Mouse (Mus musculus): ENCODE measurements around the gene Zfp688. TPM values are rescaled to one million over a fixed set of nuclear protein-coding genes. Genes with fewer than 3 reads are reported as not detected.
A peak's percentile ranks its signal among the peaks of the same experiment; 100 is the strongest.
"Not testable (repeated sequence)": the region's sequence is repeated elsewhere in the genome, so short reads cannot be mapped to it uniquely, and the experiment has no call there.

The Zfp688 gene
- 22.0 and 23.6 TPM in 2 replicates for polyA plus RNA-seq (2015; fragmentation: Nextera tagmentation; extraction: Ambion mirVana)

DNA sequence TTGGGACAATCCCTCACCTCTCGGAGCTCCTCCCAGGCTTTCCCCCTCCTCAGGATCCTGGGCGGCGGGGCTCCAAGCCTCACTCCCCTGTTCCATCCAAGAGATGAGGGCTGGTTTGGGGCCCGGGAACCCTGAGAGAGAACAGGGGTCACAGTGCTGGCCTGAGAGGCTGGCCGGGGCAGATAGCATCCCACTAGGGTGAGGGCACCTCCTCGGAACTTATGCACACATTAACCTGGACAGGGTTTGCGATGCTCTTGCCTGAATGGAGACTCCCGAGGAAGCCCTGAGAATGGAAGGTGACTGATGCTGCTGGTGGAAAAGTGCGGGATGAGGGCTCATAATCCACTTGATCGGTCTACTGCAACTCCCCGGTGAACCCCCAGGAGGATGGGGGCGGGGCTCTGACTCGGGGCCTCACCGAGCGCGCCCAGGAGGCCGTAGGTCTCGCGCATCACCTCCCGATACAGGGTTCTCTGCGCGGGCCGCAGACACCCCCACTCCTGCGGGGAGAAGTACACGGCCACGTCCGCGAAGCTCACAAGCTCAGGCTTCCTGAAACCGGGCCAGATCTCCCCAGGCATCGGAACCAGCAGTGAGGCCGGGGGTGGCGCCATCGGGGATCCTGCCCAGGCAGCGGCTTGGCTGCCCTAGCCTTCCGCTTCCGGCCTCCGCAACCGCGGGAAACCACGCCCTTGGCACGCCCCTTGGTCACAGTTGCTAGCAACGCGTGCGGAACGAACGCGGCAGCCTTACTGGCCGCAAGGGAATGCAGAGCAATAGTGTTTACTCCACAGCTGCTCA is at the start of gene Zfp688:
TSS of gene Zfp688 (minus strand) at position 681 of the 804 bp plus-strand sequence.
- WGBS = under 1% methylated on average over 48 of the region's 48 CpGs
- no peaks in the 10 kb centered on the region for H3K9me3 ChIP-seq
- H3K4me2 ChIP-seq = peak within 1 kb of the TSS; percentile 93
- peak; percentile 93 for ATAC-seq (ENCODE audit: insufficient read depth, low FRiP score, low read depth)
- H3K9ac ChIP-seq = peak within 1 kb of the TSS; percentile 82
- H3K27me3 ChIP-seq (replicated peaks) = no peaks in the 10 kb centered on the region
- peak within 1 kb of the TSS; percentile 72 for H3K27ac ChIP-seq
- peaks cover 6% of the 10 kb centered on the region for H3K4me1 ChIP-seq
- no peaks in the 10 kb centered on the region; the same call in 1 of the 2 replicates for H3K36me3 ChIP-seq
- peak within 1 kb of the TSS; percentile 93 for H3K4me3 ChIP-seq (replicated peaks)

DNA sequence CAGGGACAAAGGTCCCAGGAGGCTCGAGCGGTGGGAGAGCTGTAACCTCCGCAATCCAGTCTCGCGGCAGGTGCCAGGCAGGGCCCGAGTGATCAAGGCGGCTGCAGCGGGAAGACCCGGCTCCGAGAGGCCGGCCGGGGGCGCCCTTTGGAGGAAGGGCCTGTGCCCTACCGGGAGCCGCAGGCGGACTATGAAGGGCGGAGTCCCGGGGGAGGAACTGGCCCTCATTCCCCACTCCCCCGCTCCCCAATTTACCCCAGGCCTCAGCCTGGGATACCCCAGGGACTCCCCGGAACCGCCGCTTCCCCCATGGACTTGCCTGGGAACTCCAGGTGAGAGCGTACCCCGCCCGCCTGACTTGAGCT is 49.8 kb upstream of the Zfp688 start:
- H3K4me1 ChIP-seq = peaks cover 15% of the 10 kb centered on the region; the same call in 1 of the 2 replicates
- peak overlapping the region; percentile 87 for H3K4me2 ChIP-seq
- peaks cover 35% of the 10 kb centered on the region for H3K36me3 ChIP-seq
- peak overlapping the region; percentile 99 for H3K27ac ChIP-seq
- H3K4me3 ChIP-seq (replicated peaks) = peak overlapping the region; percentile 81
- 0% methylated on average over 24 of the region's 25 CpGs for WGBS
- ATAC-seq (ENCODE audit: insufficient read depth, low FRiP score, low read depth) = peak; percentile 9
- H3K9ac ChIP-seq = peak overlapping the region; percentile 81
- H3K9me3 ChIP-seq = no peaks in the 10 kb centered on the region
- H3K27me3 ChIP-seq (replicated peaks) = no peaks in the 10 kb centered on the region

DNA sequence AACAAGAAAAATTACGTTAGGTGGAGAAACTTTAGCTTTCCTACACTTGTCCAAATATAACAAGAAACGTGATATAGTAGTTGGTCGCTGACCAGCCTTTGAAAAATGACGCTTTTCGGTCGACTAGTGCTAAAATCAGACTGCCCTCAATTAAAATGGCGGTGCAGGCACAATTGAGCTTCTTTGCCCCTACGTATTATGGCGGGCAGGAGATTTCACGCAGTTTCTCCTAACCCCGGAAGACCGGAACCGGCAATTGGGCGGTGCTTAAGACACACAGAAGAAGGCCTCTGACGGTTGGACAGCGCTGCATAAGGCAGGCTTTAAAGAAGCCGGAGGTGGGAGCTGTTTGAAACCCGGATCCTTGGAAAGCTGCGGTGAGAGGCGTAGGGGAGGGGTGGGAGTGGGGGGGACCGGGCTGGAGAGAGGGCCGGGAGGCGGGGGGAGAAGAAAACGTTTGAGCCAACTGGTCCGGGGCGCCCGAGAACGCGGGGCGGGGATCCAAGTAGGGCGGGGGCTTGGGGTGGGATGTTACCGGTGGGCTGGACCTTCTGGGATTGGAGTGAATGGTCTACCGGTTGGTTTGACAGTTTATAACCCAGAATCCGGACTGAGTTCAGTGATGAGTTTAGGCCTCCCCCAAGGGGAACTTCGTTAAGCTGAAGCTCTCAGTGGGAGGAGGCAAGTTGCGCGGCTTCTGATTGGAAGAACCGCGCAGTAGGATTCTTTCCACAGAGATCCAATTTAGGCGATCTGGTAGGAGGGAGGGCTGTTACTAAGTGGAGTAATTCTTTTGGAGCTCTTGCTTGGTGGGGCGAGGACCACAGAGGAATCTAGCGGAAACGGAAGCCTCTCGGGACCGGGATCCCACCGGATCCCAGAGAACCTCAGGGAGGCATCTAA is 49.1 kb upstream of the Zfp688 start:
- Histone ChIP-seq H3K36me3 (peaks cover 33% of the 10 kb centered on the region), H3K27ac (peak overlapping the region; percentile 99), H3K4me1 (peaks cover 12% of the 10 kb centered on the region; the same call in 1 of the 2 replicates), H3K4me3 (replicated peaks) (peak overlapping the region; percentile 81), H3K27me3 (replicated peaks) (no peaks in the 10 kb centered on the region), H3K4me2 (peak overlapping the region; percentile 87), H3K9me3 (no peaks in the 10 kb centered on the region), H3K9ac (peak overlapping the region; percentile 81)
- peak; percentile 89 for ATAC-seq (ENCODE audit: insufficient read depth, low FRiP score, low read depth)
- under 1% methylated on average over 46 of the region's 46 CpGs for WGBS

DNA sequence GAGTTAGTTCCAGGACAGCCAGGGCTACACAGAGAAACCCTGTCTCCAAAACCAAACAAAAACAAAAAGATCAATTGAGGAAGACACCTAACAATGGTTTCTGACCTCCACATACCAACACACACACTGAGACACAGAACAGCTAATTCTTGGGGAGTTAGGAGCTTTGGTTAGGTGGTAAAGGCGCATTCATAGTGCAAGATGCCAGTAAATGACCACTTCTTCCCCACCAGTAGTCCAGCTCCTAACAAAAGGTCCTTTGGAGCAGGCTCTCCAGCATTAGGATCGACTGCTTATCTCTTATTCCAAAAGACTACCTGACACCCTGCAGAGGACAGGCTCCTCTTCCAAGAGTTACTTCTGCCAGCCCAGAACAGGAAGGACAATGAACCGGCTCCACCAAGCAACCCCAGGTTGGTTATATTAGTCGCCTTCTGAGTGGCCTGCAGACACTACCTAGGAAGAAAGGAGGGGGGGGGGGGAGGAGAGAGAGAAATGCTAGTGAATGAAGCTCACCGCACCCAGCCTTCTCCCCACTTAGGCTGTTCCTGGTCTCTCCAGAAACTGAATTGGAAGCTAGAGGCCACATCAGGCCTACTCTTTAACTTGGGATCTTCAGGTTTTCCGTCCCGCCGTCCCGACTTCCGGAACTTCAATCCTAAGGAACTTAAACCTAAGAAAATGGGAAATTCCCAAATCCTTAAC is 48.3 kb upstream of the Zfp688 start:
- Histone ChIP-seq H3K36me3 (peaks cover 24% of the 10 kb centered on the region), H3K27ac (peak overlapping the region; percentile 99), H3K4me1 (peaks cover 9% of the 10 kb centered on the region; the same call in 1 of the 2 replicates), H3K4me2 (peak overlapping the region; percentile 87), H3K9me3 (no peaks in the 10 kb centered on the region), H3K9ac (peak overlapping the region; percentile 35; the same call in 1 of the 2 replicates), H3K27me3 (replicated peaks) (no peaks in the 10 kb centered on the region), H3K4me3 (replicated peaks) (peak overlapping the region; percentile 81)
- ATAC-seq (ENCODE audit: insufficient read depth, low FRiP score, low read depth) = no peak
- 6% methylated on average over 10 of the region's 10 CpGs for WGBS

GRCm38 (mm10) chr7:127466606-127467005 is 44.7 kb upstream of the Zfp688 start:
- Histone ChIP-seq H3K36me3 (peaks cover 12% of the 10 kb centered on the region), H3K4me3 (replicated peaks) (no peak overlapping the region), H3K4me1 (0 out of 2 replicates have a peak, but pooled peaks cover 4% of the 10 kb centered on the region), H3K9ac (no peak overlapping the region), H3K4me2 (no peak overlapping the region), H3K27ac (no peak overlapping the region), H3K9me3 (no peaks in the 10 kb centered on the region), H3K27me3 (replicated peaks) (no peaks in the 10 kb centered on the region)
- ATAC-seq (ENCODE audit: insufficient read depth, low FRiP score, low read depth) = no peak
- WGBS = 92% methylated on average over 4 of the region's 4 CpGs

DNA sequence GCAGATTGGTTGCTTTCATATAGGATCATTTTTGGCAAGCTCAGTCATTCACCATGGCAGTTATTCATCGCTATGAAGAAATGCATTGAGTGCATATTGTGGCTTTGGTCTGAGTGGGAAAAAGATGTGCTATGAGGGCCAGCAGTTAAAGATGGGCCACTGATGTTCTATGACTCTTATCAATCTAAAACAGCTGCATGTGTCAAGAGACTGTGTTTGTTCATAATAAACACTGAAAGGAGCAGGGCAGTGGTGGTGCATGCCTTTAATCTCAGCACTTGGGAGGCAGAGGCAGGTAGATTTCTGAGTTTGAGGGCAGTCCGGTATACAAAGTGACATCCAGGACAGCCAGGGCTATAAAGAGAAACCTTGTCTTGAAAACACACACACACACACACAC is 43.8 kb upstream of the Zfp688 start:
- not testable (repeated sequence) for H3K27ac ChIP-seq; ATAC-seq (ENCODE audit: insufficient read depth, low FRiP score, low read depth); H3K4me2 ChIP-seq; H3K4me3 ChIP-seq (replicated peaks); H3K4me1 ChIP-seq; H3K27me3 ChIP-seq (replicated peaks); H3K9ac ChIP-seq; H3K9me3 ChIP-seq
- H3K36me3 ChIP-seq = peaks cover 17% of the 10 kb centered on the region
- 92% methylated on average over 2 of the region's 2 CpGs for WGBS

- Histone ChIP-seq H3K36me3 (peaks cover 18% of the 10 kb centered on the region), H3K9me3 (no peaks in the 10 kb centered on the region), H3K27ac (no peak overlapping the region), H3K27me3 (replicated peaks) (no peaks in the 10 kb centered on the region), H3K9ac (no peak overlapping the region), H3K4me1 (0 out of 2 replicates have a peak, but pooled peaks cover 4% of the 10 kb centered on the region), H3K4me2 (no peak overlapping the region), H3K4me3 (replicated peaks) (no peak overlapping the region)
- WGBS = 95% methylated on average over 3 of the region's 3 CpGs
- no peak for ATAC-seq (ENCODE audit: insufficient read depth, low FRiP score, low read depth)
These were observed 43.3 kb upstream of the Zfp688 start for GRCm38 (mm10) chr7:127465191-127465590.

GRCm38 (mm10) chr7:127459311-127459710 is 37.4 kb upstream of the Zfp688 start, which contains the start of gene Prr14:
Gene Prr14, plus strand, starts transcription at chr7:127459611.
- peaks cover 39% of the 10 kb centered on the region for H3K36me3 ChIP-seq
- H3K4me2 ChIP-seq; H3K4me3 ChIP-seq (replicated peaks); H3K27me3 ChIP-seq (replicated peaks); ATAC-seq (ENCODE audit: insufficient read depth, low FRiP score, low read depth); H3K9me3 ChIP-seq; H3K4me1 ChIP-seq; H3K27ac ChIP-seq; H3K9ac ChIP-seq: not testable (repeated sequence)
- WGBS = 97% methylated on average over 8 of the region's 8 CpGs

DNA sequence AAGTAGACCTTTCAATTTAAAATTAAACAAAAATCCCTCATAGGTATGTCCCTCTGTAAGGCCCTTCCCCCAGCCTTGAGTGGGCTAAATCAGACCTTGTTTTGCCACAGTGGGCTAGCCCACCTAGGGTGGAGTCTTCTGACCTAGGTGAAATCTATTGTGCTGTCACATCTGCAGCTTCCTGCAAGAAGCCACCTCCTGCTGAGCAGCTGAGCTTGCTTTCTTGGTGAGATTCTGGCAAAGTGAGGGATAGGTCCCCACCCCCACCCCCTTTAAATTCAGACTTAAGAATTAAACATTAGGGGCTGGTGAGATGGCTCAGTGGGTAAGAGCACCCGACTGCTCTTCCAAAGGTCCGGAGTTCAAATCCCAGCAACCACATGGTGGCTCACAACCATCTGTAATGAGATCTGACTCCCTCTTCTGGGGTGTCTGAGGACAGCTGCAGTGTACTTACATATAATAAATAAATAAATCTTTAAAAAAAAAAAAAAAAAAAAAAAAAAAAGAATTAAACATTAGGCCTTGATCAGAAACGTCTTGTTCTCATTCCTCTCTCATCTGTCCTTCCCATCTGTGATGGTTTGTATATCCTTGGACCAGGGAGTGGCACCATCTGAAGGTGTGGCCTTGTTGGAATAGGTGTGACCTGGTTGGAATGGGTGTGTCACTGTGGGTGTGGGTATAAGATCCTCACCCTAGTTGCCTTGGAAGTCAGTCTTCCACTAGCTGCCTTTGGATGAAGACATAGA is 36.7 kb upstream of the Zfp688 start:
- ATAC-seq (ENCODE audit: insufficient read depth, low FRiP score, low read depth) = not testable (repeated sequence)

DNA sequence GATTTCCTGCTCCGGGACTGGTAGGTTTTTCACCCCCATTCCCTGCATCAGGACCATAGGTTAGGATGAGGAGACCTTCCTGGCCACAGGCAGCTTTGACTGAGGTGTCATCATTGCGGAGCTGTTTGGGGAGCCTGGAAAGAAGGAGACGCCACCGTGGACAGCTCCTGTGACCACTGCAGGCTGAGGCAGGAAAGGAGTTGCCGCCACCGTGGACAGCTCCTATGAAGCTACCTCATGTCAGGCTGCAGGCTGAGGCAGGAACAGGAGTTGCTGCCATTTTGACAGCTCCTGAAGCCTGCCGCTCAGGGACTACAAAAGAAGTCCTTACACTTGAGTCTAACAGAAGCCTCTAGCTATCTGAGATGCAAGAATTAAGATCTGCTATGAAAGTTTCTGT is 33.0 kb upstream of the Zfp688 start:
- Histone ChIP-seq H3K9me3 (no peaks in the 10 kb centered on the region), H3K27me3 (replicated peaks) (no peaks in the 10 kb centered on the region), H3K4me1 (peaks cover 19% of the 10 kb centered on the region), H3K9ac (no peak overlapping the region), H3K4me3 (replicated peaks) (no peak overlapping the region), H3K4me2 (no peak overlapping the region), H3K36me3 (peaks cover 38% of the 10 kb centered on the region), H3K27ac (no peak overlapping the region)
- no peak for ATAC-seq (ENCODE audit: insufficient read depth, low FRiP score, low read depth)
- 84% methylated on average over 7 of the region's 7 CpGs for whole genome bisulfite sequencing

More for the DNA sequence above, 36.7 kb upstream of the Zfp688 start:
- not testable (repeated sequence) for H3K27me3 ChIP-seq (replicated peaks); H3K9me3 ChIP-seq; H3K4me3 ChIP-seq (replicated peaks); H3K4me2 ChIP-seq; H3K27ac ChIP-seq; H3K9ac ChIP-seq; H3K4me1 ChIP-seq
- 84% methylated on average over 3 of the region's 3 CpGs for WGBS
- H3K36me3 ChIP-seq = peaks cover 35% of the 10 kb centered on the region

- H3K4me3 ChIP-seq (replicated peaks) = no peak overlapping the region
- H3K9me3 ChIP-seq = no peaks in the 10 kb centered on the region
- H3K4me2 ChIP-seq = no peak overlapping the region
- no peaks in the 10 kb centered on the region for H3K27me3 ChIP-seq (replicated peaks)
- no peak overlapping the region for H3K27ac ChIP-seq
- peaks cover 21% of the 10 kb centered on the region for H3K4me1 ChIP-seq
- no peak for ATAC-seq (ENCODE audit: insufficient read depth, low FRiP score, low read depth)
- WGBS = 98% methylated on average over 2 of the region's 2 CpGs
- peaks cover 34% of the 10 kb centered on the region for H3K36me3 ChIP-seq
- H3K9ac ChIP-seq = no peak overlapping the region
These were observed 31.2 kb upstream of the Zfp688 start for GRCm38 (mm10) chr7:127453056-127453455.

All from stomach, embryonic 15.5 days (tissue).